In genomic region chr3:82030008-82030748, GRCm38 (mm10) we compare ENCODE assay signal across 38 mouse cellular contexts. TPM values are rescaled to one million over a fixed set of nuclear protein-coding genes. Genes with fewer than 3 reads are reported as not detected.
DNase-seq lines count a peak whose midpoint lies in the region; ATAC-seq and TF ChIP-seq lines count a peak whose summit lies in the region.
"Had no signal": no experiment of that assay in that cellular context is flagged by ENCODE, and none has a peak within 500 bp of the region (broad histone marks: within the 10 kb centered on the region; RNA-seq: fewer than 3 reads in every experiment).

No protein-coding gene starts in this region.

- no peak overlapping the region for H3K27ac ChIP-seq in CH12.LX (ENCODE audit: insufficient read depth, low read depth)
- H3K27ac ChIP-seq in hindbrain, embryonic 13.5 days, result no peak overlapping the region
- H3K27ac ChIP-seq: embryonic facial prominence, embryonic 10.5 days; embryonic facial prominence, embryonic 15.5 days; forebrain, embryonic 13.5 days; heart, embryonic 13.5 days; hindbrain, postnatal 0 days; intestine, embryonic 15.5 days; kidney, postnatal 0 days; liver, embryonic 15.5 days had no signal

- no peak for TF ChIP-seq RAD21 in CH12.LX (IDR thresholded peaks at IDR 0.05; ENCODE audit: low read depth, low read length)

- intact Hi-C loops in gastrocnemius, postnatal 14 days (cut with DNase I; ENCODE audit: low total_unique reads), result no loop called here

- peak; percentile 85 for ATAC-seq in megakaryocyte progenitor cell, adult 5-6 weeks (replicated peaks; ENCODE audit: poor library complexity)
- no peak for ATAC-seq in hindbrain, embryonic 13.5 days (ENCODE audit: low FRiP score)

- no peaks in the 10 kb centered on the region for H3K79me2 ChIP-seq in CH12.LX (replicated peaks; ENCODE audit: control insufficient read depth, extremely low read depth, insufficient read depth, poor library complexity, severe bottlenecking)

- no peaks in the 10 kb centered on the region for H3K9me3 ChIP-seq in CH12.LX (replicated peaks; ENCODE audit: low read length)
- no peaks in the 10 kb centered on the region for H3K9me3 ChIP-seq in hindbrain, embryonic 13.5 days
- H3K9me3 ChIP-seq: embryonic facial prominence, embryonic 10.5 days; embryonic facial prominence, embryonic 15.5 days; forebrain, embryonic 13.5 days; heart, embryonic 13.5 days; intestine, embryonic 15.5 days; liver, embryonic 15.5 days had no signal

- in situ Hi-C loops in CH12.LX (cut with MboI; ENCODE audit: low pct_ligation_motif_present, low pct_unique_long_range_greater_than_20kb, low sequenced_read_pairs), result loop anchor here (25.0 kb wide), 1 partner anchor 307 kb away; no protein-coding TSS in a partner anchor

- TF ChIP-seq EP300 in CH12.LX (IDR thresholded peaks at IDR 0.05; ENCODE audit: low read length), result no peak

- no peak for TF ChIP-seq CTCF in CH12.LX (conservative IDR thresholded peaks at IDR 0.05 in 1 of 2, IDR thresholded peaks at IDR 0.05 in 1 of 2; ENCODE audit: low read depth in 2 of 2, low read length in 2 of 2)

- H3K4me1 ChIP-seq in CH12.LX (ENCODE audit: control insufficient read depth in 1 of 2, insufficient read depth in 2 of 2), result peaks cover 0 to 9% of the 10 kb centered on the region in 2 experiments; a peak in 2 of 4 replicates
- H3K4me1 ChIP-seq in hindbrain, embryonic 13.5 days (replicated peaks), result no peaks in the 10 kb centered on the region
- H3K4me1 ChIP-seq: embryonic facial prominence, embryonic 10.5 days; embryonic facial prominence, embryonic 15.5 days; forebrain, embryonic 13.5 days; intestine, embryonic 15.5 days; liver, embryonic 15.5 days had no signal

- 84% methylated on average over 1 of the region's 1 CpGs for WGBS in hindbrain, embryonic 13.5 days

- no peak overlapping the region for H3K4me3 ChIP-seq in CH12.LX (replicated peaks in 1 of 3; ENCODE audit: low read depth in 2 of 3, low read length in 2 of 3, poor library complexity in 1 of 3)
- H3K4me3 ChIP-seq in hindbrain, embryonic 13.5 days, result no peak overlapping the region
- H3K4me3 ChIP-seq: embryonic facial prominence, embryonic 10.5 days; embryonic facial prominence, embryonic 15.5 days; forebrain, embryonic 13.5 days; heart, embryonic 13.5 days; intestine, embryonic 15.5 days; liver, embryonic 15.5 days had no signal

- no peak overlapping the region for H3K9ac ChIP-seq in CH12.LX (ENCODE audit: insufficient read depth, low read depth)
- no peak overlapping the region for H3K9ac ChIP-seq in hindbrain, embryonic 13.5 days
- H3K9ac ChIP-seq: embryonic facial prominence, embryonic 15.5 days; forebrain, embryonic 13.5 days; heart, embryonic 13.5 days; intestine, embryonic 15.5 days; liver, embryonic 15.5 days had no signal

- TF ChIP-seq POLR2A in CH12.LX (IDR thresholded peaks at IDR 0.05; ENCODE audit: low read depth, low read length), result no peak

- dilution Hi-C loops in CH12.LX (cut with MboI; ENCODE audit: extremely low pct_ligation_motif_present, extremely low pct_unique_long_range_greater_than_20kb, low sequenced_read_pairs), result no loop called here

- H3K36me3 ChIP-seq in CH12.LX (replicated peaks in 1 of 2; ENCODE audit: control insufficient read depth in 1 of 2, insufficient read depth in 1 of 2, low read length in 1 of 2), result no peaks in the 10 kb centered on the region
- peaks cover 11% of the 10 kb centered on the region for H3K36me3 ChIP-seq in hindbrain, embryonic 13.5 days
- H3K36me3 ChIP-seq: embryonic facial prominence, embryonic 10.5 days; embryonic facial prominence, embryonic 15.5 days; intestine, embryonic 15.5 days; liver, embryonic 15.5 days had no signal

- peak; percentile 22 for DNase-seq in 416B (ENCODE audit: low read depth)
- DNase-seq in CH12.LX (ENCODE audit: extremely low read depth), result peak; percentile 10
- peak; percentile 51 for DNase-seq in fat pad, adult 2 months (ENCODE audit: extremely low read depth, low read depth, low spot score)
- no peak for DNase-seq in gastrocnemius, postnatal 14 days
- DNase-seq in right cerebral cortex, adult 2 months (ENCODE audit: low spot score in 2 of 2), result no peak
- DNase-seq: adrenal gland, postnatal 36 days; cerebellum, adult 18-20 months; cerebellum, postnatal 14 days; gastrocnemius, postnatal 36 days; heart, postnatal 14 days; kidney, adult 8-10 months; kidney, postnatal 4 days; layer of hippocampus, postnatal 36 days; left cerebral cortex, postnatal 4 days; lung, postnatal 36 days; midbrain, embryonic 14.5 days had no signal

- no peaks in the 10 kb centered on the region for H3K27me3 ChIP-seq in CH12.LX (replicated peaks)
- H3K27me3 ChIP-seq in hindbrain, embryonic 13.5 days, result no peaks in the 10 kb centered on the region
- H3K27me3 ChIP-seq: embryonic facial prominence, embryonic 15.5 days; forebrain, embryonic 13.5 days; heart, embryonic 13.5 days; intestine, embryonic 15.5 days; liver, embryonic 15.5 days had no signal

- H3K4me2 ChIP-seq in CH12.LX (ENCODE audit: insufficient read depth, low read depth, poor library complexity, severe bottlenecking), result no peak overlapping the region
- H3K4me2 ChIP-seq in hindbrain, embryonic 13.5 days, result no peak overlapping the region
- H3K4me2 ChIP-seq: embryonic facial prominence, embryonic 15.5 days; forebrain, embryonic 13.5 days; heart, embryonic 13.5 days; intestine, embryonic 15.5 days; liver, embryonic 15.5 days had no signal

TF ChIP-seq in CH12.LX, 34 proteins besides CTCF, POLR2A, EP300 and RAD21:
- TF ChIP-seq ETS1 (conservative IDR thresholded peaks at IDR 0.05; ENCODE audit: low read depth, low read length) (no peak), E2F4 (IDR thresholded peaks at IDR 0.05; ENCODE audit: insufficient replicate concordance, low read depth, low read length) (no peak)

RNA-seq across cellular contexts. Expression of gene Gucy1b1, which starts 44.3 kb away (rescaled TPM):
- not detected in 2 replicates for total RNA-seq in CH12.LX (2012; rRNA removed)
- not detected in 2 replicates for total RNA-seq in CH12.LX (2014; rRNA removed)
- polyA plus RNA-seq in CH12.LX (2012; ENCODE audit: insufficient read length, low read depth), result not detected in 2 replicates
- total RNA-seq in megakaryocyte progenitor cell, adult 5-6 weeks (2015), result 0.30 TPM in 1 of 2 replicates, not detected in the other
- 0.37 TPM in 1 of 2 replicates, not detected in the other for total RNA-seq in megakaryocyte progenitor cell, adult 5-6 weeks (2017)
- polyA plus RNA-seq in hindbrain, embryonic 13.5 days (2015; fragmentation: Nextera tagmentation; extraction: Ambion mirVana), result 33.3 and 34.8 TPM in 2 replicates
- 1 to 10 TPM; 7.2 to 7.8 TPM for total RNA-seq in gastrocnemius, postnatal 14 days (2021)
- polyA plus RNA-seq: C2C12 had no signal

RNA-seq across cellular contexts. Expression of gene Asic5, which starts 48.1 kb away (rescaled TPM):
- total RNA-seq in CH12.LX (2012; rRNA removed) (not detected in 2 replicates), CH12.LX (2014; rRNA removed) (not detected in 2 replicates)
- polyA plus RNA-seq in CH12.LX (2012; ENCODE audit: insufficient read length, low read depth), result not detected in 2 replicates
- not detected in 2 replicates for total RNA-seq in megakaryocyte progenitor cell, adult 5-6 weeks (2015)
- not detected in 2 replicates for total RNA-seq in megakaryocyte progenitor cell, adult 5-6 weeks (2017)
- not detected in 2 replicates for polyA plus RNA-seq in hindbrain, embryonic 13.5 days (2015; fragmentation: Nextera tagmentation; extraction: Ambion mirVana)
- total RNA-seq in gastrocnemius, postnatal 14 days (2021), result not detected
- total RNA-seq: adrenal gland, adult 18-20 months; adrenal gland, postnatal 36 days; gastrocnemius, postnatal 36 days; heart, adult 8-10 months; heart, postnatal 14 days; layer of hippocampus, adult 8-10 months; layer of hippocampus, postnatal 36 days; left cerebral cortex, postnatal 4 days; megakaryocyte-erythroid progenitor cell, adult 5-6 weeks; monocyte, adult 5-6 weeks had no signal
- polyA plus RNA-seq: C2C12; embryonic facial prominence, embryonic 10.5 days; embryonic facial prominence, embryonic 15.5 days; forebrain, embryonic 13.5 days; heart, embryonic 13.5 days; hindbrain, embryonic 11.5 days; hindbrain, postnatal 0 days; limb, embryonic 14.5 days; liver, embryonic 15.5 days; lung, embryonic 16.5 days; midbrain, embryonic 14.5 days; neural tube, embryonic 14.5 days; stomach, embryonic 14.5 days; testis, adult 2 months had no signal

RNA-seq across cellular contexts. Expression of gene Tdo2, which starts 54.2 kb away (rescaled TPM):
- total RNA-seq in CH12.LX (2012; rRNA removed) (not detected in 2 replicates), CH12.LX (2014; rRNA removed) (not detected in 2 replicates)
- 0.41 and 0.86 TPM in 2 replicates for polyA plus RNA-seq in CH12.LX (2012; ENCODE audit: insufficient read length, low read depth)
- total RNA-seq in megakaryocyte progenitor cell, adult 5-6 weeks (2015), result not detected in 2 replicates
- total RNA-seq in megakaryocyte progenitor cell, adult 5-6 weeks (2017), result not detected in 2 replicates
- 0.05 TPM in 1 of 2 replicates, not detected in the other for polyA plus RNA-seq in hindbrain, embryonic 13.5 days (2015; fragmentation: Nextera tagmentation; extraction: Ambion mirVana)
- not detected for total RNA-seq in gastrocnemius, postnatal 14 days (2021)
- total RNA-seq: gastrocnemius, postnatal 36 days; heart, postnatal 14 days; hindbrain, postnatal 0 days; megakaryocyte-erythroid progenitor cell, adult 5-6 weeks; monocyte, adult 5-6 weeks had no signal
- polyA plus RNA-seq: C2C12; liver, embryonic 15.5 days had no signal

Comparison
In these comparisons a context has a peak if more than half of its experiments do, and no peak if none do; other contexts are left out.
1. DNase-seq: peak in 416B (single experiment), CH12.LX (single experiment) and fat pad, adult 2 months (single experiment); none in gastrocnemius, postnatal 14 days (single experiment) and right cerebral cortex, adult 2 months (0 of 2).
2. RNA of gene Gucy1b1, which starts 44.3 kb away (total RNA-seq): 7.2 to 7.8 TPM in gastrocnemius, postnatal 14 days; 0.30 to 0.37 TPM in megakaryocyte progenitor cell, adult 5-6 weeks and not detected in CH12.LX; every median in the first group is over 4 times any median in the second.